Mouse (Mus musculus) left cerebral cortex, postnatal 36 days (tissue): ENCODE measurements at regions not wholly inside any gene's neighbourhood (a gene's known extent, or its start where the extent isn't known, plus 50 kb on each side); places are given as distances from the start of the nearest gene placed in this dataset.
"Not testable (repeated sequence)": the region's sequence is repeated elsewhere in the genome, so short reads cannot be mapped to it uniquely, and the experiment has no call there.

Source experiments
- DNase-seq, 2 experiments: peaks; one replicate each; pipeline ENCODE4 v3.0.0; 2021 to 2022; ENCODE audit warnings: low spot score in 2 of 2, mixed read lengths in 1 of 2
- intact Hi-C: fragments of 180-260 bp; cut with DNase I; formaldehyde crosslinking; loops from one replicate; pipeline ENCODE4 v1.15.1; 2025

GRCm38 (mm10) chr13:3341416-3341815, 196.4 kb upstream of the Gdi2 start:
- intact Hi-C loops = no loop called here

GRCm38 (mm10) chr13:3343611-3344010, 194.3 kb upstream of the Gdi2 start:
- DNase-seq = no peak
- intact Hi-C loops = no loop called here

More at GRCm38 (mm10) chr13:3341416-3341815, 196.4 kb upstream of the Gdi2 start:
- DNase-seq = no peak

GRCm38 (mm10) chr13:3354912-3355311, 183.0 kb upstream of the Gdi2 start:
- intact Hi-C loops, DNase-seq: not testable (repeated sequence)

- no peak for DNase-seq
- intact Hi-C loops = no loop called here
Observed at GRCm38 (mm10) chr13:3358079-3358608, 179.7 kb upstream of the Gdi2 start.

- DNase-seq = peak in 1 of 2 experiments; percentile 6
- intact Hi-C loops = no loop called here
Observed at GRCm38 (mm10) chr13:3358996-3359750, 178.7 kb upstream of the Gdi2 start.

GRCm38 (mm10) chr13:3359751-3360260, 178.1 kb upstream of the Gdi2 start:
- DNase-seq, intact Hi-C loops: not testable (repeated sequence)

GRCm38 (mm10) chr13:3360503-3361490, 177.1 kb upstream of the Gdi2 start:
- intact Hi-C loops = no loop called here
- DNase-seq = peak; percentile 7 to 12

- intact Hi-C loops = no loop called here
Observed at GRCm38 (mm10) chr13:3372701-3373100, 165.2 kb upstream of the Gdi2 start.

GRCm38 (mm10) chr13:3373522-3374220, 164.2 kb upstream of the Gdi2 start:
- intact Hi-C loops = not testable (repeated sequence)

More at GRCm38 (mm10) chr13:3372701-3373100, 165.2 kb upstream of the Gdi2 start:
- DNase-seq = no peak

GRCm38 (mm10) chr13:3374796-3375195, 163.1 kb upstream of the Gdi2 start:
- no peak for DNase-seq
- intact Hi-C loops = no loop called here

More at GRCm38 (mm10) chr13:3373522-3374220, 164.2 kb upstream of the Gdi2 start:
- DNase-seq = not testable (repeated sequence)

GRCm38 (mm10) chr13:3377801-3378200, 160.1 kb upstream of the Gdi2 start:
- DNase-seq, intact Hi-C loops: not testable (repeated sequence)

GRCm38 (mm10) chr13:3405783-3406182, 132.1 kb upstream of the Gdi2 start:
- intact Hi-C loops = loop anchor here (10.0 kb wide), 2 partner anchors 129 to 189 kb away; partner anchors contain the start of gene Gdi2
- not testable (repeated sequence) for DNase-seq

- DNase-seq = peak; percentile 45 to 63
- intact Hi-C loops = loop anchor here (10.0 kb wide), 2 partner anchors 128 to 188 kb away; partner anchors contain the start of gene Gdi2
Observed at GRCm38 (mm10) chr13:3406236-3407017, 131.4 kb upstream of the Gdi2 start.

- intact Hi-C loops, DNase-seq: not testable (repeated sequence)
Observed at GRCm38 (mm10) chr13:3410281-3410680, 127.6 kb upstream of the Gdi2 start.

GRCm38 (mm10) chr13:3417026-3417425, 120.8 kb upstream of the Gdi2 start:
- intact Hi-C loops = no loop called here

GRCm38 (mm10) chr13:3455374-3455773, 82.5 kb upstream of the Gdi2 start:
- DNase-seq, intact Hi-C loops: not testable (repeated sequence)

More at GRCm38 (mm10) chr13:3417026-3417425, 120.8 kb upstream of the Gdi2 start:
- no peak for DNase-seq

- intact Hi-C loops = no loop called here
- DNase-seq = no peak
Observed at GRCm38 (mm10) chr13:3476884-3477283, 61.0 kb upstream of the Gdi2 start.
